Mouse (Mus musculus) hindbrain, embryonic 14.5 days (tissue): Measurements from ENCODE around the gene Foxp1. TPM values are rescaled to one million over a fixed set of nuclear protein-coding genes. Genes with fewer than 3 reads are reported as not detected.

Experiments used
- ATAC-seq: fragments of 200-750 bp; cut with Nextera tagmentation; 2 replicates; pipeline ENCODE4 v1.8.0; 2017; ENCODE audit warnings: moderate number of reproducible peaks, mild to moderate bottlenecking, moderate TSS enrichment, moderate library complexity; ENCODE audit not compliant: low FRiP score
- DNase-seq: peaks from one replicate; pipeline ENCODE4 v3.0.0-alpha.2; 2015; ENCODE audit warnings: low spot score
- H3K27ac ChIP-seq: fragments of 300-500 bp; sonication (generic); 2 replicates; pipeline ENCODE4 v1.5.1; 2014; ENCODE audit warnings: mild to moderate bottlenecking, moderate library complexity
- H3K27me3 ChIP-seq: fragments of 300-500 bp; sonication (generic); 2 replicates; pipeline ENCODE4 v1.6.1; 2014; ENCODE audit warnings: mild to moderate bottlenecking, low read length, mixed read lengths; ENCODE audit not compliant: control insufficient read depth, insufficient read depth
- H3K36me3 ChIP-seq: fragments of 300-500 bp; sonication (generic); replicated peaks from 2 replicates; pipeline ENCODE4 v1.6.1; 2014; ENCODE audit not compliant: control insufficient read depth, insufficient read depth
- H3K4me1 ChIP-seq: fragments of 300-500 bp; sonication (generic); replicated peaks from 2 replicates; pipeline ENCODE4 v1.6.1; 2014; ENCODE audit warnings: antibody characterized with exemption, low read length, mixed read lengths; ENCODE audit not compliant: control insufficient read depth, insufficient read depth
- H3K4me2 ChIP-seq: fragments of 300-500 bp; sonication (generic); replicated peaks from 2 replicates; pipeline ENCODE4 v1.6.1; 2014; ENCODE audit warnings: mild to moderate bottlenecking, moderate library complexity
- H3K4me3 ChIP-seq: fragments of 300-500 bp; sonication (generic); replicated peaks from 2 replicates; pipeline ENCODE4 v1.5.1; 2014; ENCODE audit warnings: mild to moderate bottlenecking, low read length
- H3K9ac ChIP-seq: fragments of 300-500 bp; sonication (generic); 2 replicates; pipeline ENCODE4 v1.6.1; 2014
- H3K9me3 ChIP-seq: fragments of 300-500 bp; sonication (generic); 2 replicates; pipeline ENCODE4 v1.6.1; 2016; ENCODE audit warnings: low read length; ENCODE audit not compliant: control insufficient read depth
- WGBS: fragments of 180-500 bp; shearing (Covaris S2); extraction: QIAGEN DNeasy Blood & Tissue Kit; methylation state at CpG from one replicate; pipeline ENCODE4 v1.1.7; 2014; 5-methylcytosine and 5-hydroxymethylcytosine counted together
- polyA plus RNA-seq: library from polyadenylated mRNA; unstranded; fragments of >200 nt; fragmentation: Nextera tagmentation; extraction: Ambion mirVana; gene quantifications from 2 replicates; pipeline ENCODE4 v1.2.1, GENCODE M21; 2014

Foxp1 gene
- polyA plus RNA-seq, 1 experiment from 2014 or later: 68.3 TPM

- H3K4me2 ChIP-seq: peak overlapping the region; percentile 23
- DNase-seq (no peak), ATAC-seq (peak; percentile 60; the same call in 1 of the 2 replicates)
- no peaks in the 10 kb centered on the region for H3K9me3 ChIP-seq
- H3K36me3 ChIP-seq: no peaks in the 10 kb centered on the region; the same call in 1 of the 2 replicates
- H3K4me1 ChIP-seq: peaks cover 33% of the 10 kb centered on the region
- no peak overlapping the region for H3K9ac ChIP-seq
- H3K27ac ChIP-seq: 0 out of 2 replicates have a peak overlapping the region, but pooled peaks have one; percentile 48
- H3K4me3 ChIP-seq: no peak overlapping the region
- 14% methylated on average over 16 of the region's 16 CpGs for WGBS
- H3K27me3 ChIP-seq: peaks cover 10% of the 10 kb centered on the region; the same call in 1 of the 2 replicates
Observed at GRCm38 (mm10) chr6:99013866-99014502, 508.5 kb downstream of the Foxp1 start.

DNA sequence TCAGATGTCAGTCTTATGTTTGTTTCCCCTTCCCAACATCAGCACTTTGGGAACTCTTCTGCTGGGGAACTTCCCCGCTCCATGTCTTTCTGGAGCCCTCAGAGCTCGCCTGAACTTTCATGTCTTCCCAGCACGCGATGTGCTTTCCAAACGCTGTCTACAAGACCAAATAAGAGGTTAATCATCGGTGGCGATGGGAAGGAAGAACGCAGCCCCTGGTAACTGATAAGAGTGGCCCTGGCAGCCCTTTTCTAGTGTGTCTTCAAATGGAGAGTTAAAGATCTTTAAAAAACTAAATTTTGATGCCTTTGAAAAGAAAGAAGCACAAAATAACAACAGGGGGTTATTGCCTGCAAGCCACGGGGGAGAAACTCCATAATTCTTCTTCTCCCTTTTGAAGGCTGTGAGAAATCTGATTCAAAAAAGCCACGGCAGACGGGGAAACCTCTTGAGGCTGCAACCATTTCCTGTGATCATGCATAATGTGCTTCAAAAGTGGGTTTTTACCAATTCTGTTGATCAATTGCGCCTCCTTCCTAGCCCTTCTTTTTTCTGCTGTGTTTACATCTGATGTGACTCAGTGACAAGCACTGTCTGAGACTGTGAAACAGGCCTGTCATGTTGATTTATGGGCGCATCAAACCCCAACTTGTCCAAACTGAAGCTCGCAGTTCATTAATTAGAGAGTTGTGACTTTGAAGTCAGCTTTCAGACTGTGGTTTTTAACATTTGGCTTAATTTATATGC is 509.2 kb downstream of the Foxp1 start:
- Histone ChIP-seq H3K36me3 (no peaks in the 10 kb centered on the region; the same call in 1 of the 2 replicates), H3K9ac (no peak overlapping the region), H3K9me3 (0 out of 2 replicates have a peak, but pooled peaks cover 3% of the 10 kb centered on the region), H3K27ac (peak overlapping the region; percentile 48), H3K4me3 (no peak overlapping the region), H3K4me1 (peaks cover 32% of the 10 kb centered on the region), H3K27me3 (peaks cover 10% of the 10 kb centered on the region; the same call in 1 of the 2 replicates), H3K4me2 (peak overlapping the region; percentile 23)
- no peak for DNase-seq
- 10% methylated on average over 14 of the region's 14 CpGs for WGBS
- no peak for ATAC-seq

DNA sequence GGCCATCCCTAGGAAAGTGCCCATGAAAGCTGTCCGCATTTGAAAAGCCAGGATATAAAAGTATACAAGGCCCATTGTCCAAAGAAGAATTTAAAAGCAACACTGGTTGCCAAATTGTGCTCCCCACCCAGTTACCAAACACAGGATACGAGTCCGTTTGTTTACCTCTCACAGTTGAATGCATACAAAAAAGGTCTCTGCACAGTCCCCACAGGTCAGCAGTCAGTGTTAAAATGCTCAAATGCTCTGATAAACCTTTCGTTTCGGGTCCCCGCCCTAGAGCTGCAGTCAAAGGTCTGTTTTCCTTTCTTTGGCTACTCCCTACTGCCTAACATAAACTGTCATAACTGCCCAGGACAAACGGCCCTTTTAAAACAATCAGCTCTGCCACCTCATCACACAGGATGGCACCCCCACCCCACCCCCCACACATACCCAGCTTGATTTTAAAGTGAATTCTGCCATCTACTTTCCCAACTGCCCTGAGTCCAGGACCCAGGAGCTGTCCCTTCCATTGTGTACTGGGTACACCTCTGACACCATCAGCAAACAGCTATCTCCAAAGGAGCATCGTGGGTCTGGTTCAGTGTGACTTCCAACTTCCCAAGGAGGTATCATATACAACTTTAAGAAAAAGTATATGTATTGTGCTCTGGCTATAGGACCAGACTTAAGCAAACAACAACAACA is 510.5 kb downstream of the Foxp1 start:
- DNase-seq: no peak
- Histone ChIP-seq H3K27ac (no peak overlapping the region), H3K9me3 (0 out of 2 replicates have a peak, but pooled peaks cover 3% of the 10 kb centered on the region), H3K27me3 (peaks cover 14% of the 10 kb centered on the region; the same call in 1 of the 2 replicates), H3K4me1 (peaks cover 32% of the 10 kb centered on the region), H3K9ac (no peak overlapping the region), H3K4me3 (no peak overlapping the region), H3K36me3 (no peaks in the 10 kb centered on the region; the same call in 1 of the 2 replicates), H3K4me2 (no peak overlapping the region)
- WGBS: 56% methylated on average over 8 of the region's 8 CpGs
- ATAC-seq: no peak

- Histone ChIP-seq H3K36me3 (no peaks in the 10 kb centered on the region; the same call in 1 of the 2 replicates), H3K4me3 (no peak overlapping the region), H3K27me3 (peaks cover 4% of the 10 kb centered on the region; the same call in 1 of the 2 replicates)
Observed at GRCm38 (mm10) chr6:99009771-99010170, 512.8 kb downstream of the Foxp1 start.

GRCm38 (mm10) chr6:99008565-99008964 is 514.0 kb downstream of the Foxp1 start:
- no peak for ATAC-seq

More at GRCm38 (mm10) chr6:99009771-99010170, 512.8 kb downstream of the Foxp1 start:
- Histone ChIP-seq H3K4me1 (peaks cover 33% of the 10 kb centered on the region), H3K9me3 (0 out of 2 replicates have a peak, but pooled peaks cover 3% of the 10 kb centered on the region), H3K27ac (no peak overlapping the region), H3K9ac (no peak overlapping the region), H3K4me2 (no peak overlapping the region)
- no peak for ATAC-seq
- DNase-seq: no peak
- 48% methylated on average over 10 of the region's 10 CpGs for WGBS

GRCm38 (mm10) chr6:99007542-99007941 is 515.0 kb downstream of the Foxp1 start:
- Histone ChIP-seq H3K4me2 (no peak overlapping the region), H3K27ac (no peak overlapping the region), H3K27me3 (peaks cover 4% of the 10 kb centered on the region; the same call in 1 of the 2 replicates), H3K9ac (no peak overlapping the region), H3K4me3 (no peak overlapping the region), H3K9me3 (0 out of 2 replicates have a peak, but pooled peaks cover 3% of the 10 kb centered on the region), H3K36me3 (peaks cover 7% of the 10 kb centered on the region; the same call in 1 of the 2 replicates), H3K4me1 (peaks cover 16% of the 10 kb centered on the region)
- ATAC-seq (no peak), DNase-seq (no peak)
- WGBS: 49% methylated on average over 6 of the region's 6 CpGs

More at GRCm38 (mm10) chr6:99008565-99008964, 514.0 kb downstream of the Foxp1 start:
- Histone ChIP-seq H3K36me3 (no peaks in the 10 kb centered on the region; the same call in 1 of the 2 replicates), H3K4me2 (no peak overlapping the region), H3K4me1 (peaks cover 26% of the 10 kb centered on the region), H3K9ac (no peak overlapping the region), H3K4me3 (no peak overlapping the region), H3K27me3 (peaks cover 4% of the 10 kb centered on the region; the same call in 1 of the 2 replicates), H3K27ac (no peak overlapping the region), H3K9me3 (0 out of 2 replicates have a peak, but pooled peaks cover 3% of the 10 kb centered on the region)
- no peak for DNase-seq
- WGBS: 94% methylated on average over 1 of the region's 1 CpGs

- H3K27me3 ChIP-seq: 0 out of 2 replicates have a peak, but pooled peaks cover 4% of the 10 kb centered on the region
- no peak overlapping the region for H3K4me2 ChIP-seq
- no peak overlapping the region for H3K9ac ChIP-seq
- no peak overlapping the region for H3K27ac ChIP-seq
- 39% methylated on average over 12 of the region's 12 CpGs for WGBS
- H3K4me3 ChIP-seq: no peak overlapping the region
- H3K9me3 ChIP-seq: 0 out of 2 replicates have a peak, but pooled peaks cover 3% of the 10 kb centered on the region
- ATAC-seq (no peak), DNase-seq (no peak)
- H3K36me3 ChIP-seq: peaks cover 9% of the 10 kb centered on the region; the same call in 1 of the 2 replicates
- peaks cover 18% of the 10 kb centered on the region; the same call in 1 of the 2 replicates for H3K4me1 ChIP-seq
Observed at GRCm38 (mm10) chr6:99004255-99004997, 518.1 kb downstream of the Foxp1 start.

DNA sequence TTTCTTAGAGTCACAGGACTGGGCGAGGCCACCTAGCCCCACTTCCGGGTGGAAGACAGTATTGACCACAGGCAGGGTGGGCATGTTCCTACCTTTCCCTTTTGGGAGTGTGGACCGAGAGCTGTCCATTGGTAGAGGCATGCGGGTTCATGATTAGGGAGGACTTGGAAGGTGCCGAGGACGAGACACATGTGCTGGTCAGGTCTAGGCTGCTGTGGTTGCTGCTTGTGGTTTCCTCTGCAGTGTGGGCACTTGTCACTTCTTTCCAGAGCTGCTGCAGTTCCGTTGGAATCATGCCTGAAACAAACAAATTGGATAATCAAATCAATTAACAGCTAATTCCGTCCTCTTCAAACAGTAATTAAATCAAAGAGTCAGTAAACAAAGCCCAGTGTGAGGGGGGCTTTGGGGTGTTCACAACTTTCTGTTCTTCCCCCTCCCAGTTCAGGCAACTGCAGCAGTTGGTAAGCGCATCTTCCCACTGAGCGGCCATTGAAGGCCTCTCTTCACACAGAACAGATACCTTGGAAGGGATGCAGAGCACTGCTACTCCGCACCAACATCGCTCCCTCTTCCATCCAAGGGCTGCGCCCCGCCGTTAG is 519.3 kb downstream of the Foxp1 start:
- Histone ChIP-seq H3K4me1 (peaks cover 24% of the 10 kb centered on the region), H3K4me2 (no peak overlapping the region), H3K27me3 (0 out of 2 replicates have a peak, but pooled peaks cover 4% of the 10 kb centered on the region), H3K9me3 (no peaks in the 10 kb centered on the region), H3K27ac (no peak overlapping the region), H3K36me3 (peaks cover 9% of the 10 kb centered on the region; the same call in 1 of the 2 replicates), H3K9ac (no peak overlapping the region), H3K4me3 (no peak overlapping the region)
- 84% methylated on average over 15 of the region's 15 CpGs for WGBS
- ATAC-seq: no peak
- no peak for DNase-seq
